Mouse (Mus musculus): Measurements from ENCODE around the gene Mrps6. TPM values are rescaled to one million over a fixed set of nuclear protein-coding genes. Genes with fewer than 3 reads are reported as not detected.

Gene Mrps6
- polyA plus RNA-seq, 1 experiment from 2014 or later = 190 TPM

DNA sequence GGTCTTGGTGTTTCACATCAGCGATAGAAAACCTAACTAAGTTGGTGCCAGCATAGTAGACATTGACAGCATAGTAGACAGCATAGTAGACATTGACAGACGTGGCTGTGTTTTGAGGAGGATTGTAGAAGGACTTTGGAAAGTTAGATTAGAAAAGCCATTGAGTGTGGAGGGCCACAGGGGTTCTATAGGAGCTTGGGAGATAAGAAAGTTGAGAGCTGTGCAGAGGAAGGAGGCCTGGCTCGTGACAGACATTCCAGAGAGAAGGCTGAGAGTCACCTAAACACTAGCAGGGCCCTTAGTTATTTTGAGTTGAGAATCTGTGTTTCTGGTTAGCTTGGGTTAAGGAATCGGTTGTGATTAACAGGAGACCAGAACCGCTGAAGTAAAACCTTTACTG, 69.6 kb downstream of the Mrps6 start:
- Histone ChIP-seq H3K4me2 (ENCODE audit: low read depth, low read length) (no peak overlapping the region), H3K9me3 (ENCODE audit: control insufficient read depth, low read length) (no peaks in the 10 kb centered on the region), H3K36me3 (ENCODE audit: control insufficient read depth, insufficient read depth, low read length) (no peaks in the 10 kb centered on the region), H3K4me1 (ENCODE audit: control insufficient read depth, insufficient read depth, low read length) (no peaks in the 10 kb centered on the region), H3K4me3 (ENCODE audit: low read depth, low read length) (no peak overlapping the region), H3K27ac (ENCODE audit: low read depth, low read length) (no peak overlapping the region), H3K9ac (replicated peaks; ENCODE audit: low read depth, low read length) (no peak overlapping the region), H3K27me3 (ENCODE audit: control insufficient read depth, insufficient read depth, low read length) (no peaks in the 10 kb centered on the region)
- ATAC-seq (ENCODE audit: low read depth) = no peak
- 88% methylated on average over 5 of the region's 5 CpGs for WGBS

DNA sequence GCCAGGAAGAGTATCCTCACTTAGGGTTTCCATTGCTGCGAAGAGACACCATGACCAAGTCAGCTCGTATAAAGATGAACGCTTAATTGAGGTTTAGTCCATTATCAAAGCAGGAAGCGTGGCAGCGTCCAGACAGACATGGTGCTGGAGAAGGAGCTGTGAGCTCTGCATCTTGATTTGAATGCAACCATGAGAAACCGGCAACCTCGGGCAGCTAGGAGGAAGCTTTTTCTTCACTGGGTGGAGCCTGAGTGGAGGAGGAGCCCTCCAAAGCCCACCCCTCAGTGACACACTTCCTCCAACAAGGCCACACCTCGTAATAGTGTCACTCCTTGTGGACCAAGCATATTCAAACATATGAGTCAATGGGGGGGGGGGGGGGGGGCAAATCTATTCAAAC, 71.8 kb downstream of the Mrps6 start:
- Histone ChIP-seq H3K4me2 (ENCODE audit: low read depth, low read length) (no peak overlapping the region), H3K9me3 (ENCODE audit: control insufficient read depth, low read length) (no peaks in the 10 kb centered on the region), H3K27ac (ENCODE audit: low read depth, low read length) (no peak overlapping the region), H3K4me1 (ENCODE audit: control insufficient read depth, insufficient read depth, low read length) (no peaks in the 10 kb centered on the region), H3K36me3 (ENCODE audit: control insufficient read depth, insufficient read depth, low read length) (no peaks in the 10 kb centered on the region), H3K27me3 (ENCODE audit: control insufficient read depth, insufficient read depth, low read length) (no peaks in the 10 kb centered on the region), H3K4me3 (ENCODE audit: low read depth, low read length) (no peak overlapping the region), H3K9ac (replicated peaks; ENCODE audit: low read depth, low read length) (no peak overlapping the region)
- no peak for ATAC-seq (ENCODE audit: low read depth)
- 92% methylated on average over 8 of the region's 8 CpGs for WGBS

- no peaks in the 10 kb centered on the region for H3K36me3 ChIP-seq (ENCODE audit: control insufficient read depth, insufficient read depth, low read length)
- no peak overlapping the region for H3K4me2 ChIP-seq (ENCODE audit: low read depth, low read length)
- no peaks in the 10 kb centered on the region for H3K27me3 ChIP-seq (ENCODE audit: control insufficient read depth, insufficient read depth, low read length)
- no peaks in the 10 kb centered on the region for H3K9me3 ChIP-seq (ENCODE audit: control insufficient read depth, low read length)
- ATAC-seq (ENCODE audit: low read depth) = no peak
- no peak overlapping the region for H3K9ac ChIP-seq (replicated peaks; ENCODE audit: low read depth, low read length)
- no peaks in the 10 kb centered on the region for H3K4me1 ChIP-seq (ENCODE audit: control insufficient read depth, insufficient read depth, low read length)
- no peak overlapping the region for H3K4me3 ChIP-seq (ENCODE audit: low read depth, low read length)
- no peak overlapping the region for H3K27ac ChIP-seq (ENCODE audit: low read depth, low read length)
- WGBS = 94% methylated on average over 4 of the region's 4 CpGs
Observed at GRCm38 (mm10) chr16:92132511-92132910, 74.4 kb downstream of the Mrps6 start.

DNA sequence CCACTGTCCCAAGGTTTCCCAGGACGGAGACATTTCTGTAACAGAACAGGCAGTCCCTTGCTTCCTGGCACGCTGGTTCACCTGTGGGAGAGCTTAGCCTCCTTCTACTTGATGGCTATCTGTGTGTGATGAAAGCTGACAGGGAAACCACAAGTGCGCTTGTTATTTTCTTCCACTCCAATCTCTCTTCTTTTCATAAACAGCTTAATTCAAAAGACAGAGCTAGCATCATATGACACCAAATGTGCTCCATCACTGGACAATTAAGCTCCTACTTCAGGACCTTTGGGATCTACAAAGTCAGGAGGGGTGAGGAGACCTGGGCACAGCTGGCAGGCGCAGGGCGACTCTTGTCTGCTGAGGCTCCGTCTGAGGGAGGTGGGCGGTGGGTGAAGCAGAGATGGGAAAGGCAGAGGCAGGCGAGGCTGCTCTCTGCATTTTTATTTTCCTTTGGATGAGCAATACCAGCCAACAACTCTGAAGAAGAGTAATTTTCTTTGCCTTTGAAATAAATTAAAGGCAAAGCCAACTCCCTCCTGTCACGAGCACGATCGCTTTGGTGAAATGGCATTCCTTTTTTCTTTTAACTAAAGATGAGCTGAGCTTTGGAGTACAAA, 76.2 kb downstream of the Mrps6 start:
- Histone ChIP-seq H3K9me3 (ENCODE audit: control insufficient read depth, low read length) (no peaks in the 10 kb centered on the region), H3K36me3 (ENCODE audit: control insufficient read depth, insufficient read depth, low read length) (no peaks in the 10 kb centered on the region), H3K4me3 (ENCODE audit: low read depth, low read length) (no peak overlapping the region), H3K4me1 (ENCODE audit: control insufficient read depth, insufficient read depth, low read length) (peaks cover under 1% of the 10 kb centered on the region; the same call in 1 of the 2 replicates), H3K27me3 (ENCODE audit: control insufficient read depth, insufficient read depth, low read length) (no peaks in the 10 kb centered on the region), H3K4me2 (ENCODE audit: low read depth, low read length) (no peak overlapping the region), H3K9ac (replicated peaks; ENCODE audit: low read depth, low read length) (no peak overlapping the region), H3K27ac (ENCODE audit: low read depth, low read length) (no peak overlapping the region)
- WGBS = 81% methylated on average over 11 of the region's 11 CpGs
- no peak for ATAC-seq (ENCODE audit: low read depth)

DNA sequence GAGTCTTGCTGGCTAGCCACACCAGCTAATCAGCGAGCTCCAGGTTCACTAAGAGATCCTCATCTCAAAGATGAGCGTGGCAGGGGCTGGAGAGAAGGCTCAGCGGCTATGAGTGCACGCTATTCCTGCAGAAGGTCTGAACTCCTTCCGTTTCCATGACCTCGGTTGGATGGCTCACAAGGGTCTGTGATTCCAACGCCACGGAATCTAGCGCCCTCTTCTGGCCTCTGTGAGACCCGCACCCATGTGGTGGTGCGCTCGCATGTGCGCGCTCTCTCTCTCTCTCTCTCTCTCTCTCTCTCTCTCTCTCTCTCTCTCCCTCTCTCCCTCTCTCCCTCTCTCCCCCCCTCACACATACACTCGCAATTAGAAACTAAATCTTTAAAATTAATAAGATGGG, 78.2 kb downstream of the Mrps6 start:
- Histone ChIP-seq H3K9me3 (ENCODE audit: control insufficient read depth, low read length) (no peaks in the 10 kb centered on the region), H3K4me1 (ENCODE audit: control insufficient read depth, insufficient read depth, low read length) (peaks cover 11% of the 10 kb centered on the region; the same call in 1 of the 2 replicates), H3K4me2 (ENCODE audit: low read depth, low read length) (no peak overlapping the region), H3K36me3 (ENCODE audit: control insufficient read depth, insufficient read depth, low read length) (no peaks in the 10 kb centered on the region), H3K9ac (replicated peaks; ENCODE audit: low read depth, low read length) (no peak overlapping the region), H3K27ac (ENCODE audit: low read depth, low read length) (no peak overlapping the region), H3K4me3 (ENCODE audit: low read depth, low read length) (no peak overlapping the region), H3K27me3 (ENCODE audit: control insufficient read depth, insufficient read depth, low read length) (no peaks in the 10 kb centered on the region)
- WGBS = 91% methylated on average over 15 of the region's 15 CpGs
- ATAC-seq (ENCODE audit: low read depth) = no peak

- Histone ChIP-seq H3K4me3 (ENCODE audit: low read depth, low read length) (no peak overlapping the region), H3K27ac (ENCODE audit: low read depth, low read length) (no peak overlapping the region), H3K27me3 (ENCODE audit: control insufficient read depth, insufficient read depth, low read length) (no peaks in the 10 kb centered on the region), H3K36me3 (ENCODE audit: control insufficient read depth, insufficient read depth, low read length) (no peaks in the 10 kb centered on the region), H3K9me3 (ENCODE audit: control insufficient read depth, low read length) (no peaks in the 10 kb centered on the region), H3K9ac (replicated peaks; ENCODE audit: low read depth, low read length) (no peak overlapping the region), H3K4me2 (ENCODE audit: low read depth, low read length) (no peak overlapping the region), H3K4me1 (ENCODE audit: control insufficient read depth, insufficient read depth, low read length) (peaks cover 11% of the 10 kb centered on the region; the same call in 1 of the 2 replicates)
- ATAC-seq (ENCODE audit: low read depth) = no peak
- WGBS = 50% methylated on average over 15 of the region's 15 CpGs
Observed at GRCm38 (mm10) chr16:92139386-92140261, 81.6 kb downstream of the Mrps6 start.

- Histone ChIP-seq H3K4me3 (ENCODE audit: low read depth, low read length) (no peak overlapping the region), H3K4me1 (ENCODE audit: control insufficient read depth, insufficient read depth, low read length) (peaks cover 11% of the 10 kb centered on the region; the same call in 1 of the 2 replicates), H3K4me2 (ENCODE audit: low read depth, low read length) (no peak overlapping the region), H3K36me3 (ENCODE audit: control insufficient read depth, insufficient read depth, low read length) (no peaks in the 10 kb centered on the region), H3K27me3 (ENCODE audit: control insufficient read depth, insufficient read depth, low read length) (no peaks in the 10 kb centered on the region), H3K9ac (replicated peaks; ENCODE audit: low read depth, low read length) (no peak overlapping the region), H3K9me3 (ENCODE audit: control insufficient read depth, low read length) (no peaks in the 10 kb centered on the region), H3K27ac (ENCODE audit: low read depth, low read length) (no peak overlapping the region)
- 68% methylated on average over 9 of the region's 9 CpGs for WGBS
- ATAC-seq (ENCODE audit: low read depth) = no peak
Observed at GRCm38 (mm10) chr16:92140328-92140727, 82.3 kb downstream of the Mrps6 start.

DNA sequence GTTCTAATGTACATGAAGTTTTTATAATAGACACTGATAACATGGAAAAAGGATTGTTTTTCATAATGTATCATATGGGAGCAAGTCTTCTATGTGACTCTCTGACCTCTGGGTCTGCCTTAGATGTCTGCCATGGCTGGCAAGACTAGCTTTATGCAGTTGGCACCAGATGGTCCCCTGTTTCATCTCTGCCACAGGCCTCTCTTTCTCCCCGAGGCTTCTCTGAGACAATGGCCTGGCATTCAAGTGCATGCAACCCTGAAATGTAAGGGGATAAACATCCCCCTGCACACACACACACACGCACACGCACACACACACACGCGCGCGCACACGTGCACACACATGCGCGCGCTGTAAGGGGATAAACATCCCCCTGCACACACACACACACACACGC, 83.0 kb downstream of the Mrps6 start:
- no peaks in the 10 kb centered on the region for H3K36me3 ChIP-seq (ENCODE audit: control insufficient read depth, insufficient read depth, low read length)
- H3K27me3 ChIP-seq (ENCODE audit: control insufficient read depth, insufficient read depth, low read length) = no peaks in the 10 kb centered on the region
- no peak overlapping the region for H3K4me3 ChIP-seq (ENCODE audit: low read depth, low read length)
- no peak overlapping the region for H3K27ac ChIP-seq (ENCODE audit: low read depth, low read length)
- no peak overlapping the region for H3K4me2 ChIP-seq (ENCODE audit: low read depth, low read length)
- peaks cover 11% of the 10 kb centered on the region; the same call in 1 of the 2 replicates for H3K4me1 ChIP-seq (ENCODE audit: control insufficient read depth, insufficient read depth, low read length)
- ATAC-seq (ENCODE audit: low read depth) = no peak
- H3K9me3 ChIP-seq (ENCODE audit: control insufficient read depth, low read length) = no peaks in the 10 kb centered on the region
- 74% methylated on average over 12 of the region's 12 CpGs for WGBS
- H3K9ac ChIP-seq (replicated peaks; ENCODE audit: low read depth, low read length) = no peak overlapping the region

DNA sequence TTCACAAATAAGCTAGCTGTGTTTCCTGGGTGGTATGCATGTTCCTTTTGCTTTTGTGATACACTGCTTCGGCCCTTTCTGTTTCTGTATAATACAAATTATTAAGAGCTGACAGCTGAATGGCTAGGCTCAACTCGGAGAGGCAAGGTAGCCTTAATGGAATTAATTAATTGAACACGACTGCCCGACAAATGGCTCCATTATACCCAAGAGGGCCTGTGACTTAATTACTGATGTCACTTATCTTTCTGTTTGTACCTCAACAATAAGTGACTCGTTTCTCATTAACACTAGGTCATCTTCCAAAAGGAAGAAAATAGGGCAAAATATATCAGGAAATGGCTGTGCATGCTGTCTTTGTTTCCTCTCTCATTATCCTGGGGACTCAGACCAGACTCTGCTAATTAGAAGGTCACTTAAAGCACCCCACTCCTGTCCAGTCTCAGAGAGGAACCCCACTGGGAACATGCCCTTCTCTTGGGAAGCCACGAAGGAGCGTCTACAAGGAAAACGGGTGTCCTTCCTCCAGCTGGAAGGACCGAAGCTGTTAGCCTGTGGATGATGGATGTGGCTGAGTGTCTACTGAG, 84.4 kb downstream of the Mrps6 start:
- H3K27ac ChIP-seq (ENCODE audit: low read depth, low read length) = no peak overlapping the region

More for the DNA sequence above, 84.4 kb downstream of the Mrps6 start:
- Histone ChIP-seq H3K4me3 (ENCODE audit: low read depth, low read length) (no peak overlapping the region), H3K4me1 (ENCODE audit: control insufficient read depth, insufficient read depth, low read length) (peaks cover 11% of the 10 kb centered on the region; the same call in 1 of the 2 replicates), H3K4me2 (ENCODE audit: low read depth, low read length) (no peak overlapping the region), H3K9me3 (ENCODE audit: control insufficient read depth, low read length) (no peaks in the 10 kb centered on the region), H3K36me3 (ENCODE audit: control insufficient read depth, insufficient read depth, low read length) (no peaks in the 10 kb centered on the region), H3K9ac (replicated peaks; ENCODE audit: low read depth, low read length) (no peak overlapping the region), H3K27me3 (ENCODE audit: control insufficient read depth, insufficient read depth, low read length) (no peaks in the 10 kb centered on the region)
- ATAC-seq (ENCODE audit: low read depth) = no peak
- 45% methylated on average over 9 of the region's 9 CpGs for WGBS

All from neural tube, embryonic 14.5 days (tissue).